Mouse (Mus musculus) naive thymus-derived CD4-positive, alpha-beta T cell, adult 2 months (primary cell): ENCODE measurements around the gene Cetn3.

Experiments
- DNase-seq: peaks from one replicate; pipeline ENCODE4 v3.0.0-alpha.2; 2011; ENCODE audit warnings: low read depth

The Cetn3 gene

GRCm38 (mm10) chr13:81824576-81825330 lies 41.9 kb downstream of the Cetn3 start:
- DNase-seq, result no peak

DNA sequence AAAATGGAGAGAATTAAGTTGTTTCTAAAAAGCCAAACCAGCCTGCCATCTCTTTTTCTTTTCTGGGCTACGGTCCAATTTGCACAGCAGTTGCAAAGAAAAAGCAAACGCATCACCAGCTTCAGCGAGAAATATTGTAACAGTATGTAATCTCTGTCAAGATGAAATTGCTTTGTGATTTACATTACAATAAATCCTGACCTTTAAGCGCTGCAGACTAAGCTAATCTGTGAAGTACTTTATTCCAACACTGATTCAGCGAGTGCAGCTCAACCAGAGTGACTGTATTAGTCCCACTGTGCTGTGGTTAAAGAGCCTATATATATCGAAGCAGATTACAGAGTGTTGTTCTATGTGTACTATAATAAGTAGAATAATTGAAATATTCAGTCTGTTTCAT lies 45.6 kb downstream of the Cetn3 start:
- DNase-seq, result no peak

DNA sequence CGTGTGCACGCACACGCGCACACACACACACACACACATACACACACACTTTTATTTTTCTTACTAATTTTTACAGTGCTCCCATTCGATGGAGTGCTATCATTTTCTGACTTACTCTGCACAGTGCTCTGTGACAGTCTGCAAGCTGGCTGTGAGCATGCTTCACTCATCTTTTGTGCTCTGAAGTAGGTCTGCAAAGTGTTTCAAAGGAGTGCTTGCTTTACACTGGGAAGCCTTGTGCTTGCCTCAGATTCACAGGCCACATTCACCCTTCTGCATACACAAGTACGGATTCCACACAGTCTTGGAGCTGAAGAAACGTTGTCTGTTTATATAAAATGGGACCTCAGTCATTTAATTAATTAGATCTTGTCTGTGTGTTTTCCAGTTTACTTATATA lies 49.0 kb downstream of the Cetn3 start:
- DNase-seq, result no peak

GRCm38 (mm10) chr13:81836386-81837177 lies 53.7 kb downstream of the Cetn3 start:
- DNase-seq, result no peak

DNA sequence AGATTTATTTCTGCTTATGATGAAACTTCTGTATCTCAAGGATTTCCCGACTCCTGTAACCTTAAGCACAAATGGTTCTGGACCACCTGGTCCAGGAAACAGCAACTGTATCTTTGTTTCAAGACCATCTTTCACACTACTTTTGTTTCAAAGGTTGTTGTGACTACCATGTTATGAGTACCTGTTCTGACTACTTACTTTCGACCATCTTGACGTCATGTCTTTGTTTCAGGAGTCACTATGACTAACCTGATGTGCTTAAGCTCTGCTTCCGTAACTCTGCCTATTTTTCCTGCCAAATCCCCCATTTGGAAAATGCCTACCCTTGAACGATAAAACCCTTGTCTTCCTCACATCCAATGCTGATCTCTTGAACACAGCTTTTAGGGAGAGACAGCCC lies 55.1 kb downstream of the Cetn3 start:
- DNase-seq, result no peak

DNA sequence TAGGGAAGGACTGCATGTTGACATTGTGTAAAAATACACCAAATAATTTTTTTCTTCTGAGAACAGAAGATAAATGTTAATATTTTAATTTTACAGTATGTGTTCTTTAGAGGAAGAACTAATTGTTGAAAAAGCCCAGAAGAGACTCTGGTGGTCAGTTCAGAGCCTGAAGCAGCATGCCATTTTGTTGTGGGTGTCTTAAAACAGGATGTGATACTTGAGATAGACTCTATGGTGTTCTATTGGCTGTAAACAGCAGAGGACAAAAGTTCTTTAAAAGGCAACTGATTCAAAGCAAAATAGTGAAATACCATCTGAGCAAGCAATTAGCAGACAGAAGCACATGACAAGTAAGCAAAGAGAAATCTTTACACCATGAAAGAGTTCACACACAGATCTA lies 56.1 kb downstream of the Cetn3 start:
- no peak for DNase-seq

- no peak for DNase-seq
Observed at GRCm38 (mm10) chr13:81840246-81840645, 57.4 kb downstream of the Cetn3 start.

- DNase-seq, result no peak
Observed at GRCm38 (mm10) chr13:81840646-81841045, 57.8 kb downstream of the Cetn3 start.

- DNase-seq, result no peak
Observed at GRCm38 (mm10) chr13:81842278-81842677, 59.4 kb downstream of the Cetn3 start.
